Mouse (Mus musculus) spleen, adult 2 months (tissue): ENCODE measurements around the gene Ctsc. TPM values are rescaled to one million over a fixed set of nuclear protein-coding genes. Genes with fewer than 3 reads are reported as not detected.

ENCODE experiments used
- DNase-seq, 2 experiments: peaks; one replicate each; pipeline versions ENCODE4 v3.0.0 to v3.0.0-alpha.2; 2012 to 2021; ENCODE audit warnings: low spot score in 2 of 2, low read depth in 1 of 2
- H3K27ac ChIP-seq: fragments of 200-500 bp; 2 replicates; pipeline ENCODE4 v1.5.1; 2012; ENCODE audit warnings: low read length, inconsistent platforms; ENCODE audit not compliant: insufficient read depth
- H3K27me3 ChIP-seq: fragments of 200-500 bp; 2 replicates; pipeline ENCODE4 v1.6.1; 2012; ENCODE audit warnings: mild to moderate bottlenecking, moderate library complexity, low read length, inconsistent platforms; ENCODE audit not compliant: control insufficient read depth, insufficient read depth
- H3K36me3 ChIP-seq: fragments of 200-500 bp; 2 replicates; pipeline ENCODE4 v1.6.1; 2012; ENCODE audit warnings: mild to moderate bottlenecking, low read length, inconsistent platforms; ENCODE audit not compliant: control insufficient read depth, insufficient read depth
- H3K4me1 ChIP-seq: fragments of 200-500 bp; 2 replicates; pipeline ENCODE4 v1.6.1; 2011; ENCODE audit warnings: inconsistent platforms; ENCODE audit not compliant: control insufficient read depth, insufficient read depth, insufficient read length
- H3K4me3 ChIP-seq: fragments of 200-500 bp; 2 replicates; pipeline ENCODE4 v1.5.1; 2011; ENCODE audit warnings: mild to moderate bottlenecking, inconsistent platforms; ENCODE audit not compliant: insufficient read depth, insufficient read length; ENCODE audit errors: extremely low read depth
- CTCF ChIP-seq: fragments of 200-500 bp; IDR thresholded peaks from 2 replicates; pipeline ENCODE4 v1.5.1; 2011; ENCODE audit warnings: mild to moderate bottlenecking, inconsistent platforms; ENCODE audit not compliant: insufficient read depth, insufficient read length, insufficient replicate concordance; ENCODE audit errors: extremely low read depth
- POLR2A ChIP-seq: fragments of 200-500 bp; IDR thresholded peaks from 2 replicates; pipeline ENCODE4 v1.6.1; 2011; ENCODE audit warnings: low read depth, low read length, inconsistent platforms
- WGBS: fragments of 180-500 bp; shearing (Covaris S2); methylation state at CpG from one replicate; pipeline ENCODE4 v1.1.7; 2018; 5-methylcytosine and 5-hydroxymethylcytosine counted together
- polyA plus RNA-seq: library from polyadenylated mRNA; depleted of rRNA; stranded (reverse); fragments of >200 nt; gene quantifications from 2 replicates; pipeline ENCODE4 v1.2.3, GENCODE M21; 2012

Gene Ctsc
- polyA plus RNA-seq, 1 experiment, result 136 TPM

DNA sequence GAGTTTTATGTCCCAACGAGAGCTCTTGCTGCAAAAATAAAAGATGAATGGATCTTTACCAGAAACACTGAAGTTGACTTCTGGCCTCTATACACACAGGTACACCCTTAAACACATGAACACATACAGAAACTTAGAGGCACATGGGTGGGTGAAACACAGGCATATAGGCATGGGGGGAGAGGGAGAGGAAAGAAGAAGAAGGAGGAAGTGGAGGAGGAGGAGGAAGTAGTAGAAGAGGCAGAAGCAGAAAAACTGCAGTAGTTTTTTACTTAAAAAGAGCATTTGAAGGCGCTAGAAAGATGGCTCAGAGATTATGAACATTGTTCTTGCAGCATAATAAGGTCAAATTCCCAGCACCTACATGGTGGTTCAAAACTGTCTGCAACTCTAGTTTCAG is 41.0 kb downstream of the Ctsc start:
- H3K36me3 ChIP-seq, result no peaks in the 10 kb centered on the region
- TF ChIP-seq POLR2A (no peak), CTCF (no peak)
- DNase-seq, result no peak
- H3K4me1 ChIP-seq, result peaks cover 11% of the 10 kb centered on the region; the same call in 1 of the 2 replicates
- H3K4me3 ChIP-seq, result no peak overlapping the region
- H3K27ac ChIP-seq, result no peak overlapping the region
- no peaks in the 10 kb centered on the region for H3K27me3 ChIP-seq
- WGBS, result 41% methylated on average over 2 of the region's 2 CpGs

DNA sequence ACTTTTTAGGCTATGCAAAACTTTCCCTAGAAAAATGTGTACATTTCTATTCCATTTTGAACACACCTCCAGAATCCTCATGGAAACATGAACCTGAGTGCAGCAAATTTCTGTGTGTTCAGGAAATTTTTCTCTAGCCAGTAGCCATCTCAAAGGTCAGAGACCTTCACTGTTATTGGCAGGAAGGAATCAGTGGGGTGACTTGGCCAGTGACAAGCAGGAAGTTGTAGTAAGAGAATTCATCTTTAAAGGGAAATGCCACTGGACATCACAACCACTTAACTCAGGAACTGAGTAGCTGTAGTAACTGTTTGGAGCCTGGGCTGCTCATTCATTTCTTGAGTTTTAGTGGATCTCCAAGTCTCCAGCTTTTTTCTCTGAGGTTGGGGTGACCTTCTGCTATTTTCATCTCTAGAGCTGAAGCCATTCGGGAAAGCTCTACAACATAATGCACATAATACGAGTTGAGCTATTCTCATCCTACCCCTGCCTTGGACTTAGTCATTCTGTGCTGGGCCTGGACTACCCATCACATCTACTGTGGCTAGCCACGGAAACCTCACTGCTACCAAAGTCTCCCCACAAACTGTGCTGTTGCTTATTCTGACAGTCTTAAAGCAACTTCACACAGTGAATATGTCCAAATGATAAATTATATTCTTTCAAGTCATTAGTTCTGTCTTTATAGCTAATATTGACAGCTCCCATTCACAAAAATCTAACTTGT is 41.7 kb downstream of the Ctsc start:
- no peaks in the 10 kb centered on the region for H3K27me3 ChIP-seq
- H3K36me3 ChIP-seq, result no peaks in the 10 kb centered on the region
- peaks cover 11% of the 10 kb centered on the region; the same call in 1 of the 2 replicates for H3K4me1 ChIP-seq
- DNase-seq, result no peak
- H3K4me3 ChIP-seq, result no peak overlapping the region
- 33% methylated on average over 3 of the region's 3 CpGs for WGBS
- H3K27ac ChIP-seq, result no peak overlapping the region
- no peak for TF ChIP-seq POLR2A
- TF ChIP-seq CTCF, result no peak

DNA sequence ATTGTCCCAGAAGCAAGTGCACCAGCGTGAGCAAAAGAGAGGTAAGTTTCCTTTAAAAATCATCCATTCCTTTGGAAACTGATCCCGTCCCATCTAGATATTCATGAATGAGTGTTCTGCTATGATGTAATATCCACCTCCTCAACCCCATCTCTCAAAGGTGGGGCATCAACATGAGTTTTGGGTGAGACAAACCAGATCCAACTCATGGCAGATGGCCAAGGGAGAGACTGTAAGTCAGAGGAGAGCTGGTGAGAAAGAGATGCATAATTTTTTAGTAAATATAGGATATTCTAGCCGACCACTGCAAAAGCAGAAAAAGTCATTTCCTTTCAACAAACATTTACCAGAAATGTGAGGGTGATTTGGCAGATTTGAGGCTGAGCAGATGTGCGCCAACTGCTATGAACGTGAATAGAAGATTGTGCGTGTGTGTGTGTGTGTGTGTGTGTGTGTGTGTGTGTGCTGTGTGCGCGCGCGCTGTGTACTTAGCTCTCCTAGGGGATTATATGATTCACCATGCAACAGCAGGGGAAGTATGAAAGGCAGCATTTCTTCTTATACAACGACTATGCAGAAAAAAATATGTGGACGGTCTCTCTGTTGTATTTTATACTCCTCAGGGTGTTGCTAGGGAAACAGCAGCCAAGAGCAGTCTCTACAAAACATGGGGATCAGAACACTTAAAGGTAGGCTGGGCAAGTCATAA is 42.9 kb downstream of the Ctsc start:
- WGBS, result 42% methylated on average over 12 of the region's 12 CpGs
- no peak overlapping the region for H3K27ac ChIP-seq
- peaks cover 11% of the 10 kb centered on the region; the same call in 1 of the 2 replicates for H3K4me1 ChIP-seq
- DNase-seq, result no peak
- H3K36me3 ChIP-seq, result no peaks in the 10 kb centered on the region
- TF ChIP-seq CTCF (no peak), POLR2A (no peak)
- no peaks in the 10 kb centered on the region for H3K27me3 ChIP-seq
- no peak overlapping the region for H3K4me3 ChIP-seq

DNA sequence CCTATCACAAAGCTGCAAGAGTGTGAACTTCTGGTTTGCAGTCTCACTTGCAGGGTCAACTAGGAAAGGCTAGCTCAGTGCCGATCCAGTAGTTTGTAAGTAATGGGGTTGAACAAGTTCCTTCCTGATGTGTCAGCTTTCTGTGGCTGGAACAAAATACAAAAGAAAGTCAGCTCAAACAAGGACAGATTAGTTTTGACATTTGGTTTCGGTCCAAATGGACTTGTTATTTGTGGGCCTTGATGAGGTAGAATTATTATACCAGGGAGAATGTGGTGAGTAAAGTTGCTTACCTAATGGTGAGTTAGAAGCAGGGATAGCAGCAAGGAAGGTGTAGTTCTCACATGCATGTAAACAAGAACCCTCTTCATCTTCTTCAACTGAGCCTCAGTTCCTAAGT is 44.5 kb downstream of the Ctsc start:
- 77% methylated on average over 2 of the region's 2 CpGs for WGBS
- no peak overlapping the region for H3K4me3 ChIP-seq
- H3K36me3 ChIP-seq, result no peaks in the 10 kb centered on the region
- H3K27me3 ChIP-seq, result no peaks in the 10 kb centered on the region
- peaks cover 11% of the 10 kb centered on the region; the same call in 1 of the 2 replicates for H3K4me1 ChIP-seq
- TF ChIP-seq CTCF (no peak), POLR2A (no peak)
- no peak for DNase-seq
- no peak overlapping the region for H3K27ac ChIP-seq

DNA sequence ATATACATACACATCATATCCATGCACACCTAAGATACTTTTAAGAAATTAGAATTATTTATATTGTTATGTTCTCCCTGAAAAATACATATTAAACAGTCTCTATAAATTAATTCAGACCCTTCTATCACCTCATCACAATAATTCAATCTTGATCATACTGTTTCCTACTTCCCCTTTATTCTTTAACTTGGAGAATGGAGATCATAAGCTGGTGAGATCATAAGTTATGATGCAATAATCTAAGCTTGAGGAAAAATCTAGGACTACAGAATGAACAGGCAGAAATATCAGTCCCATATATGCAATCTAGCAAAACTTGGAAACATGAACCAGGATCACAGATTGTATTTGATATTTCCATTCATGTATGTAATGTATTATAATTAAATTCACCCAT is 49.6 kb downstream of the Ctsc start:
- Histone ChIP-seq H3K27ac (no peak overlapping the region), H3K36me3 (no peaks in the 10 kb centered on the region), H3K4me3 (no peak overlapping the region), H3K27me3 (no peaks in the 10 kb centered on the region), H3K4me1 (no peaks in the 10 kb centered on the region)
- no peak for DNase-seq
- TF ChIP-seq POLR2A (no peak), CTCF (no peak)

DNA sequence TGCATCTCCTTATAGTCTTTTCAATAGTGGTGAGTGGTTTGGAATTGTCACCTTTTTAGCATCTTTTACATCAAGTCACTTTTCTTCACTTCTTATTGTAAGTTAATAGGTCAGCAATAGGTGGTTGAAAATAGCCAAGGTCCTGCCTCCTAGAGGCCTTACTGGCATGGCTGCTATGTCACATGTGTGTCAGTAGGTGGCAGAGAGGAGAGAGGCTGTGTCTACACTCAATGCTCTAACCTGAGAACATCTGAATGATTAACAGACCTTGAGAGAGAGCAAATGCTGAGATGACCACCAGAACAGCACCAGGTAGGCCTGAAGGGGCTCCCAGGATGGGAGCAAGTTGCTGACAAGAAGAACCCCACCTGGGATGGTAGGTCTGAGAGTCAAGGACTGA is 65.9 kb downstream of the Ctsc start:
- H3K4me1 ChIP-seq, result no peaks in the 10 kb centered on the region
- H3K4me3 ChIP-seq, result no peak overlapping the region
- H3K36me3 ChIP-seq, result no peaks in the 10 kb centered on the region
- H3K27ac ChIP-seq, result no peak overlapping the region
- H3K27me3 ChIP-seq, result no peaks in the 10 kb centered on the region
- TF ChIP-seq CTCF (peak; percentile 41; the same call in 1 of the 2 replicates), POLR2A (no peak)
- peak in 1 of 2 experiments; percentile 41 for DNase-seq

DNA sequence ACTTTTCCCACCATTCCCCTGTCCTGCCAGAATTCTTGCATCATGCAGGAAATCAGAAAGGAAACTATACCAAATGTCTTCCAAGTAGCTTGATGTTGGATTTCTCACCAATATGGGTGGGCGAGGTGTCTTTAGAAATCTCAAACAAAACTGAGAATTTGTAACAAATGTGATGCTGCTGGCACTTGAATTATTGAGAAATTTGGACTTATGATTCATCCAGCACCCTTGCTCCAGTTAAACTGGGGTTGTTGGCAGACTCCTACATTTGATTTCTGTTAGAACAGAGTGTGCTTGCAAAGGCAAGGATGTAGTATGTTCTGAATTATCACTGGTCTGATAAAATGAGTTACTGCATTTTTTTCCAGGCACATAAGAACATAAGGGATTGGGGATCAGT is 68.2 kb downstream of the Ctsc start:
- Histone ChIP-seq H3K36me3 (no peaks in the 10 kb centered on the region), H3K27me3 (no peaks in the 10 kb centered on the region), H3K4me3 (no peak overlapping the region), H3K27ac (no peak overlapping the region), H3K4me1 (no peaks in the 10 kb centered on the region)
- 90% methylated on average over 1 of the region's 1 CpGs for WGBS
- no peak for DNase-seq
- no peak for TF ChIP-seq CTCF
- TF ChIP-seq POLR2A, result no peak
